Mouse (Mus musculus): Measurements from ENCODE around the gene Sall4. TPM values are rescaled to one million over a fixed set of nuclear protein-coding genes. Genes with fewer than 3 reads are reported as not detected.
"Not testable (repeated sequence)": the region's sequence is repeated elsewhere in the genome, so short reads cannot be mapped to it uniquely, and the experiment has no call there.

Sall4 gene
- polyA plus RNA-seq, 1 experiment from 2014 or later: 3.1 TPM

GRCm38 (mm10) chr2:168763785-168764184 is 4.0 kb downstream of the Sall4 start:
- Histone ChIP-seq H3K36me3 (replicated peaks; ENCODE audit: insufficient read depth, low read length) (no peaks in the 10 kb centered on the region), H3K27ac (ENCODE audit: low read depth) (no peak overlapping the region), H3K4me1 (ENCODE audit: insufficient read depth) (0 out of 2 replicates have a peak, but pooled peaks cover 2% of the 10 kb centered on the region), H3K4me2 (ENCODE audit: low read depth, low read length) (no peak overlapping the region), H3K4me3 (ENCODE audit: low read depth, low read length) (no peak overlapping the region), H3K27me3 (ENCODE audit: insufficient read depth, low read length) (peaks cover 44% of the 10 kb centered on the region), H3K9ac (replicated peaks) (no peak overlapping the region), H3K9me3 (ENCODE audit: low read length) (no peaks in the 10 kb centered on the region)
- TF ChIP-seq CTCF (IDR thresholded peaks at IDR 0.05; ENCODE audit: low read depth): no peak
- TF ChIP-seq EP300 (IDR thresholded peaks at IDR 0.05; ENCODE audit: low read depth): no peak
- ATAC-seq (no peak), DNase-seq (no peak)
- WGBS (ENCODE audit: insufficient replicate concordance): 17% methylated on average over 7 of the region's 7 CpGs

DNA sequence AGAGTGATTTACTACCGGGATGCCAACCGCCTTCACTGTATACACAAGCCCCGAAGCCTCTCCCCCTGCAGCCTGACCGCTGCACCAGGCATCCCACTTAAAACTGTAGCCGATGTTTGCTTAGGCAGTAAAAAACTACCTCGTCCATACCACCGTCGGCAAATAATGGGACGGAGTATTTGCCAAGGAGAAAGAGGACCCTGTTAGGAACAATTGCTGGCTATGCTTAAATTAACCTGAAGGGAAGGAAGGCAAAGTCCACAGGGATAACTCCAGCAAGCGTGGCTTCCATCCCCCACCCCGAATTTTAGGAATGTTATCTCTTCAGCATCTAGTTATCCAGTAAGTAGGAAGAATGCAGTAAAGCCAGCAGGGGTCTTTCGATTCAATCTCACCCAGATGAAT is 5.3 kb downstream of the Sall4 start:
- Histone ChIP-seq H3K27me3 (ENCODE audit: insufficient read depth, low read length) (peaks cover 32% of the 10 kb centered on the region), H3K9ac (replicated peaks) (no peak overlapping the region), H3K36me3 (replicated peaks; ENCODE audit: insufficient read depth, low read length) (no peaks in the 10 kb centered on the region), H3K9me3 (ENCODE audit: low read length) (no peaks in the 10 kb centered on the region), H3K27ac (ENCODE audit: low read depth) (no peak overlapping the region), H3K4me2 (ENCODE audit: low read depth, low read length) (no peak overlapping the region), H3K4me3 (ENCODE audit: low read depth, low read length) (no peak overlapping the region), H3K4me1 (ENCODE audit: insufficient read depth) (0 out of 2 replicates have a peak, but pooled peaks cover 2% of the 10 kb centered on the region)
- TF ChIP-seq CTCF (IDR thresholded peaks at IDR 0.05; ENCODE audit: low read depth) (no peak), EP300 (IDR thresholded peaks at IDR 0.05; ENCODE audit: low read depth) (no peak)
- WGBS (ENCODE audit: insufficient replicate concordance): 6% methylated on average over 12 of the region's 12 CpGs
- ATAC-seq: no peak
- no peak for DNase-seq

DNA sequence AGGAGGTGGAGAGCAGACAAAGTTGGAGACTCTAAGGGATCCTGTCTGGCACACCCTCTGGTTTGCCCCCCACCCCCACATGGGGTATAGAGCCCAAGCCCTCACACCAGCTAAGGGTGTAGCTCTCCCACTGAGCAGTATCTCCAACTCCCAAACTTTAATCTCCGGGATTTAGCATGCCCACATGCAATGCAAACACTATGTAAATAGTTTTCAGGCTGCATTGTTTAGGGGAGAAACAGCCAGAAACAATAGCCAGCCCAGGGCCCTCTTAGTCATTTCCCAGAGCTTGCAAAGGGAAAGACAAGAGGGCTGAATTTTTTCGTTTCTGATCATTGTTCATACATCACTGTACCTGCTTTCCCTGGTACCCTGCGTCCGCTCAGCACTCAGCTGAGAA is 5.8 kb downstream of the Sall4 start:
- H3K9me3 ChIP-seq (ENCODE audit: low read length): no peaks in the 10 kb centered on the region
- no peak overlapping the region for H3K4me3 ChIP-seq (ENCODE audit: low read depth, low read length)
- H3K9ac ChIP-seq (replicated peaks): no peak overlapping the region
- H3K4me1 ChIP-seq (ENCODE audit: insufficient read depth): 0 out of 2 replicates have a peak, but pooled peaks cover 2% of the 10 kb centered on the region
- TF ChIP-seq EP300 (IDR thresholded peaks at IDR 0.05; ENCODE audit: low read depth) (no peak), CTCF (IDR thresholded peaks at IDR 0.05; ENCODE audit: low read depth) (no peak)
- no peaks in the 10 kb centered on the region for H3K36me3 ChIP-seq (replicated peaks; ENCODE audit: insufficient read depth, low read length)
- no peak overlapping the region for H3K4me2 ChIP-seq (ENCODE audit: low read depth, low read length)
- 17% methylated on average over 4 of the region's 4 CpGs for WGBS (ENCODE audit: insufficient replicate concordance)
- no peak overlapping the region for H3K27ac ChIP-seq (ENCODE audit: low read depth)
- ATAC-seq (no peak), DNase-seq (no peak)
- peaks cover 29% of the 10 kb centered on the region for H3K27me3 ChIP-seq (ENCODE audit: insufficient read depth, low read length)

DNA sequence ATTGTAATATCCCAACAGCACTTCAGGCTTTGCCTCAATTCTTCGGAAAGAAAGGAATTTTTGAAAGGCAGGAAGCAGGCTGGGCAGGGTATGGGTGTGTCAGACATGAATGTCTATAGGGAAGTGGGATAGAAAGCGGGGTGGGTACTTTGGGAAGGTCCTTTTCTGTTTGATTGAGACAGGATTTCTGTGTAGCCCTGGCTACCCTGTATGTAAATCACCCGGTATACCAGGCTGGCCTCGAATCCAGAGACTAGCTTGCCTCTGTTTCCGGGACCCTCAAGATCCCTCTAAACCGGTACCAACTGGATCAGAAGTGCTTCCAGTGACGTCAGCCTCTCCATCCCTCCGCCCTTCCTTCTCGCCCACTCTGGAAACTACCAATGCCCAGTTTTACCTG is 6.6 kb downstream of the Sall4 start:
- Histone ChIP-seq H3K4me3 (ENCODE audit: low read depth, low read length) (no peak overlapping the region), H3K27me3 (ENCODE audit: insufficient read depth, low read length) (peaks cover 21% of the 10 kb centered on the region), H3K4me2 (ENCODE audit: low read depth, low read length) (no peak overlapping the region), H3K27ac (ENCODE audit: low read depth) (no peak overlapping the region), H3K4me1 (ENCODE audit: insufficient read depth) (0 out of 2 replicates have a peak, but pooled peaks cover 2% of the 10 kb centered on the region), H3K36me3 (replicated peaks; ENCODE audit: insufficient read depth, low read length) (no peaks in the 10 kb centered on the region), H3K9ac (replicated peaks) (no peak overlapping the region), H3K9me3 (ENCODE audit: low read length) (no peaks in the 10 kb centered on the region)
- no peak for DNase-seq
- no peak for TF ChIP-seq CTCF (IDR thresholded peaks at IDR 0.05; ENCODE audit: low read depth)
- TF ChIP-seq EP300 (IDR thresholded peaks at IDR 0.05; ENCODE audit: low read depth): no peak
- WGBS (ENCODE audit: insufficient replicate concordance): 72% methylated on average over 9 of the region's 9 CpGs
- ATAC-seq: no peak

DNA sequence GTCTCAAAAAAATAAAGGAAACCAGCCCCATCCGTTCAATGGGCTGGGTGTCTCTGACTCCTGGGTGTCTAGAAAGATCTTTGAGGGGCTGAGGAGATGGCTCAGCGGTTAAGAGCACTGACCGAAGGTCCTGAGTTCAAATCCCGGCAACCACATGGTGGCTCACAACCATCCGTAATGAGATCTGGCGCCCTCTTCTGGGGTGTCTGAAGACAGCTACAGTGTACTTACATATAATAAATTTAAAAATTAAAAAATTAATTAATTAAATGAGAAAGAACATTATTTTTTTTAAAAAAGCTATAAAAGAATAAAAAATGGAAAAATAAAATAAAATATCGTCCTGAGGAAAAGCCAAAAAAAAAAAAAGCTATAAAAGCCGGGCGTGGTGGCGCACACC is 23.3 kb downstream of the Sall4 start:
- 84% methylated on average over 10 of the region's 10 CpGs for whole genome bisulfite sequencing (ENCODE audit: insufficient replicate concordance)
- not testable (repeated sequence) for H3K9me3 ChIP-seq (ENCODE audit: low read length); H3K36me3 ChIP-seq (replicated peaks; ENCODE audit: insufficient read depth, low read length); H3K4me1 ChIP-seq (ENCODE audit: insufficient read depth); H3K4me3 ChIP-seq (ENCODE audit: low read depth, low read length); H3K9ac ChIP-seq (replicated peaks); DNase-seq; H3K27ac ChIP-seq (ENCODE audit: low read depth); H3K4me2 ChIP-seq (ENCODE audit: low read depth, low read length); ATAC-seq
- peaks cover 11% of the 10 kb centered on the region; the same call in 1 of the 2 replicates for H3K27me3 ChIP-seq (ENCODE audit: insufficient read depth, low read length)

DNA sequence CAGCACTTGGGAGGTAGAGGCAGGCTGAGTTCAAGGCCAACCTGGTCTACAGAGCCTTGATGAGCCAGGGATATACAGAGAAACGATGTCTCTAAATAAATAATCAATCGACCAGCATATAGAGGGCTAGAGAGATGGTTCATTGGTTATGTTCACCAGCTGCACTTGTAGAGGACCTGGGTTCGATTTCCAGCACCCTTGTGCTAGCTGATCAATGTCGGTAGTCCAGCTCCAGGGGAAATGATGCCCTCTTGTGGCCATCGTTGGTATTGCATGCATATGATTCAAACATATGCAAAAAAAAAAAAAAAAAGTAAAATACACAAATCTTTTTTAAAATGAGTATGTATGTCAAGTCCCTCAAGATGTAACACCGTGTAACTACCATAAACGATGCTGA is 25.1 kb downstream of the Sall4 start:
- Histone ChIP-seq H3K27ac (ENCODE audit: low read depth) (peak overlapping the region; percentile 82), H3K9ac (replicated peaks) (no peak overlapping the region), H3K9me3 (ENCODE audit: low read length) (no peaks in the 10 kb centered on the region), H3K4me1 (ENCODE audit: insufficient read depth) (no peaks in the 10 kb centered on the region), H3K36me3 (replicated peaks; ENCODE audit: insufficient read depth, low read length) (no peaks in the 10 kb centered on the region), H3K4me3 (ENCODE audit: low read depth, low read length) (peak overlapping the region; percentile 51; the same call in 1 of the 2 replicates), H3K4me2 (ENCODE audit: low read depth, low read length) (peak overlapping the region; percentile 74; the same call in 1 of the 2 replicates), H3K27me3 (ENCODE audit: insufficient read depth, low read length) (peaks cover 11% of the 10 kb centered on the region; the same call in 1 of the 2 replicates)
- 17% methylated on average over 7 of the region's 7 CpGs for WGBS (ENCODE audit: insufficient replicate concordance)
- ATAC-seq (no peak), DNase-seq (peak; percentile 59)
- TF ChIP-seq EP300 (IDR thresholded peaks at IDR 0.05; ENCODE audit: low read depth) (no peak), CTCF (IDR thresholded peaks at IDR 0.05; ENCODE audit: low read depth) (peak; percentile 81)

Measured in liver, postnatal 0 days (tissue).